Mouse (Mus musculus) hindbrain, postnatal 0 days (tissue): ENCODE results near the gene Defb26. TPM values are rescaled to one million over a fixed set of nuclear protein-coding genes. Genes with fewer than 3 reads are reported as not detected.

Source experiments
- ATAC-seq: fragments of 200-750 bp; cut with Nextera tagmentation; 2 replicates; pipeline ENCODE4 v1.8.0; 2017; ENCODE audit warnings: mild to moderate bottlenecking, moderate TSS enrichment, moderate library complexity
- DNase-seq: peaks from one replicate; pipeline ENCODE4 v3.0.0-alpha.2; 2015; ENCODE audit warnings: low spot score
- H3K27ac ChIP-seq: fragments of 300-500 bp; sonication (generic); 2 replicates; pipeline ENCODE4 v1.5.1; 2014; ENCODE audit warnings: mild to moderate bottlenecking
- H3K27me3 ChIP-seq: fragments of 300-500 bp; sonication (generic); 2 replicates; pipeline ENCODE4 v1.6.1; 2014; ENCODE audit warnings: low read length, mixed read lengths; ENCODE audit not compliant: insufficient read depth
- H3K36me3 ChIP-seq: fragments of 300-500 bp; sonication (generic); 2 replicates; pipeline ENCODE4 v1.6.1; 2014; ENCODE audit warnings: low read length, mixed read lengths; ENCODE audit not compliant: insufficient read depth
- H3K4me1 ChIP-seq: fragments of 300-500 bp; sonication (generic); 2 replicates; pipeline ENCODE4 v1.6.1; 2014; ENCODE audit warnings: antibody characterized with exemption, low read length, mixed read lengths; ENCODE audit not compliant: insufficient read depth
- H3K4me2 ChIP-seq: fragments of 300-500 bp; sonication (generic); 2 replicates; pipeline ENCODE4 v1.6.1; 2014; ENCODE audit warnings: low read depth, mild to moderate bottlenecking, low read length, moderate library complexity, mixed read lengths
- H3K4me3 ChIP-seq: fragments of 300-500 bp; sonication (generic); 2 replicates; pipeline ENCODE4 v1.5.1; 2014; ENCODE audit warnings: low read length
- H3K9ac ChIP-seq: fragments of 300-500 bp; sonication (generic); replicated peaks from 2 replicates; pipeline ENCODE4 v1.6.1; 2014; ENCODE audit warnings: mild to moderate bottlenecking, low read length, moderate library complexity, mixed read lengths
- H3K9me3 ChIP-seq: fragments of 300-500 bp; sonication (generic); 2 replicates; pipeline ENCODE4 v1.6.1; 2016; ENCODE audit warnings: low read length, mixed read lengths
- CTCF ChIP-seq: IDR thresholded peaks from 2 replicates; pipeline ENCODE4 v1.5.1; 2016; ENCODE audit warnings: antibody characterized with exemption, control low read depth, low read depth
- WGBS: fragments of 180-500 bp; shearing (Covaris S2); extraction: QIAGEN DNeasy Blood & Tissue Kit; methylation state at CpG from one replicate; pipeline ENCODE4 v1.1.7; 2014; 5-methylcytosine and 5-hydroxymethylcytosine counted together
- polyA plus RNA-seq: library from polyadenylated mRNA; unstranded; fragments of >200 nt; fragmentation: Nextera tagmentation; extraction: Ambion mirVana; gene quantifications from 2 replicates; pipeline ENCODE4 v1.2.1, GENCODE M21; 2015
- total RNA-seq: library from RNA; depleted of rRNA; stranded (reverse); fragments of >200 nt; gene quantifications from 2 replicates; pipeline ENCODE4 v1.2.3, GENCODE M21; 2014; rRNA removed

The Defb26 gene
- total and polyA plus RNA-seq, 2 experiments from 2014 or later: not detected

- TF ChIP-seq CTCF: peak; percentile 53
- no peaks in the 10 kb centered on the region for H3K36me3 ChIP-seq
- no peak overlapping the region for H3K9ac ChIP-seq
- 28% methylated on average over 3 of the region's 3 CpGs for WGBS
- no peak overlapping the region for H3K4me3 ChIP-seq
- no peak overlapping the region for H3K4me2 ChIP-seq
- peak; percentile 17 for DNase-seq
- no peak overlapping the region for H3K27ac ChIP-seq
- no peak for ATAC-seq
- no peaks in the 10 kb centered on the region for H3K9me3 ChIP-seq
- H3K4me1 ChIP-seq: no peaks in the 10 kb centered on the region
- H3K27me3 ChIP-seq: no peaks in the 10 kb centered on the region
Measured at GRCm38 (mm10) chr2:152472434-152472833, 39.1 kb downstream of the Defb26 start.

- Histone ChIP-seq H3K36me3 (no peaks in the 10 kb centered on the region), H3K4me2 (no peak overlapping the region), H3K9me3 (no peaks in the 10 kb centered on the region), H3K9ac (no peak overlapping the region), H3K4me1 (no peaks in the 10 kb centered on the region), H3K27ac (no peak overlapping the region), H3K27me3 (no peaks in the 10 kb centered on the region), H3K4me3 (no peak overlapping the region)
- peak; percentile 81 for TF ChIP-seq CTCF
- ATAC-seq: no peak
- peak; percentile 69 for DNase-seq
- 32% methylated on average over 7 of the region's 7 CpGs for WGBS
Measured at GRCm38 (mm10) chr2:152470973-152471372, 40.5 kb downstream of the Defb26 start.

DNA sequence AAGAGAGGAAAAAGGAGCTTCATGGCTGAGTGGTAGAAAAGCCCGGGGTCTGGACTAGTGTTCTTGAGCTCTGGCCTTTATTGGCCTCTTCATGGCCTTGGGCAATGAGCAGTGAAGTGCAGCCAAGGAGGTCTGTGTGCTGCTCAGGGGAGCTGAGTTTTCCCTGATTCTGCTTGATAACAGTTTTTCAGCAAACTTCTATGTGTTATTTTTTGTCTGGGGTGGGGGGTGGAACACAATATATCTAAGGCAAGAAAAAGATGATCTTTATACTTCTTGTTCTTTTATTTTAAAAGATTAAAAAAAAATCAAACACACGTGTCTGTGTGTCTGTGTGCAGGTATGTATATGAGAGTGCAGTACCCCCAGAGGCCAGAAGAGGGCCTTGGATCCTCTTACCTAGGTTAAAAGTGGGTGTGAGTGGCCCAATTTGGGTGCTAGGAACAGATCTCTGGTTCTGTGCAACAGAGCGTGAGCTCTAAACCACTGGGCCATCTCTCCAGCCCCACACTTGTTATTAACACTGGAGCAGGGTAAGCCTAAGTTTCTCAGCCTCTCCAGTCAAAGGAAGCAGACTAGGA is 46.8 kb downstream of the Defb26 start, which contains the start of gene Defb23:
Gene Defb23 (minus strand): TSS at position 51 of the 581 bp plus-strand sequence.
- Histone ChIP-seq H3K4me3 (no peak within 1 kb of the TSS), H3K36me3 (no peaks in the 10 kb centered on the region), H3K4me2 (no peak within 1 kb of the TSS), H3K27me3 (no peaks in the 10 kb centered on the region), H3K9me3 (no peaks in the 10 kb centered on the region), H3K27ac (no peak within 1 kb of the TSS), H3K4me1 (no peaks in the 10 kb centered on the region), H3K9ac (no peak within 1 kb of the TSS)
- ATAC-seq (no peak), DNase-seq (no peak)
- TF ChIP-seq CTCF: 0 out of 2 replicates have a peak, but pooled peaks have one; percentile 4
- 90% methylated on average over 3 of the region's 3 CpGs for WGBS

DNA sequence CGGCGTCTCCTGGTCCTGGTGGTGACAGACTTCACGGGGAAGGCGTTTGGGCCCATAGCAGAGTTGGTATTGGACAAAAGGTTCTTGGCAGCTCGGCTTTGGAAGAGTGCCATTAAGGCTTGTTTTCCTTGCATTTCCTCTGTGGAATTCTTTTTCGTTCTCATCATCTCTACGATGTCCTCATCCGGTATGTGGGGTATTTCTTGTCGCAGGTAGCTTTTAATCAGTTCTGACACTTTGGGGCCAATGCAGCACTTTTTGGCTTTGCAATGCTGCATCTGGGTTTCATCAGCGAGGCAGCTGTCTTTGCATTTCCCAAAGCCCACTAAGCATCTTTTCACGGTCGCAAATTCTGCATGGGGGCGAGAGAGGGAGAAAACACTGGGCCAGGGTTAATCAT is 52.3 kb downstream of the Defb26 start:
- TF ChIP-seq CTCF: no peak
- Histone ChIP-seq H3K4me3 (no peak overlapping the region), H3K27ac (no peak overlapping the region), H3K36me3 (no peaks in the 10 kb centered on the region), H3K27me3 (no peaks in the 10 kb centered on the region), H3K4me2 (no peak overlapping the region), H3K4me1 (no peaks in the 10 kb centered on the region), H3K9me3 (no peaks in the 10 kb centered on the region), H3K9ac (no peak overlapping the region)
- ATAC-seq (no peak), DNase-seq (peak; percentile 16)
- WGBS: 49% methylated on average over 13 of the region's 13 CpGs

Other genes with a start within 250 kb of the Defb26 start
- 44.5 and 48.8 TPM in 2 replicates for gene Tbc1d20, start 217.9 kb downstream of the Defb26 start, total RNA-seq
- 27.5 and 27.7 TPM in 2 replicates for gene Tbc1d20, start 217.9 kb downstream of the Defb26 start, polyA plus RNA-seq
- gene Rbck1, start 179.0 kb downstream of the Defb26 start, total RNA-seq: 119 and 135 TPM in 2 replicates
- 77.9 and 81.6 TPM in 2 replicates for gene Rbck1, start 179.0 kb downstream of the Defb26 start, polyA plus RNA-seq
- 2.5 and 4.2 TPM in 2 replicates for gene Trib3, start 167.7 kb downstream of the Defb26 start, total RNA-seq
- gene Trib3, start 167.7 kb downstream of the Defb26 start, polyA plus RNA-seq: 2.7 and 3.4 TPM in 2 replicates
- gene Nrsn2, start 135.1 kb downstream of the Defb26 start, total RNA-seq: 64.5 and 72.2 TPM in 2 replicates
- gene Nrsn2, start 135.1 kb downstream of the Defb26 start, polyA plus RNA-seq: 83.8 and 91.3 TPM in 2 replicates
- 49.7 and 50.2 TPM in 2 replicates for gene Sox12, start 113.6 kb downstream of the Defb26 start, total RNA-seq
- gene Sox12, start 113.6 kb downstream of the Defb26 start, polyA plus RNA-seq: 9.7 and 10.1 TPM in 2 replicates
- 17.4 TPM in 2 replicates for gene Zcchc3, start 96.7 kb downstream of the Defb26 start, total RNA-seq
- gene Zcchc3, start 96.7 kb downstream of the Defb26 start, polyA plus RNA-seq: 15.8 and 16.1 TPM in 2 replicates
- gene 6820408C15Rik, start 96.1 kb downstream of the Defb26 start, total RNA-seq: 2.3 and 3.9 TPM in 2 replicates
- 3.6 and 4.0 TPM in 2 replicates for gene 6820408C15Rik, start 96.1 kb downstream of the Defb26 start, polyA plus RNA-seq
- gene Defb23, start 47.1 kb downstream of the Defb26 start, total RNA-seq: not detected in 2 replicates
- not detected in 2 replicates for gene Defb23, start 47.1 kb downstream of the Defb26 start, polyA plus RNA-seq
- gene Defb20, start 34.6 kb downstream of the Defb26 start, total RNA-seq: not detected in 2 replicates
- gene Defb20, start 34.6 kb downstream of the Defb26 start, polyA plus RNA-seq: not detected in 2 replicates
- gene Defb22, start 21.6 kb downstream of the Defb26 start, total RNA-seq: not detected in 2 replicates
- not detected in 2 replicates for gene Defb22, start 21.6 kb downstream of the Defb26 start, polyA plus RNA-seq
- gene Defb28, start 6.6 kb upstream of the Defb26 start, total RNA-seq: not detected in 2 replicates
- not detected in 2 replicates for gene Defb28, start 6.6 kb upstream of the Defb26 start, polyA plus RNA-seq
- gene Defb29, start 28.4 kb upstream of the Defb26 start, total RNA-seq: not detected in 2 replicates
- gene Defb29, start 28.4 kb upstream of the Defb26 start, polyA plus RNA-seq: not detected in 2 replicates
- gene Gm17416, start 57.6 kb upstream of the Defb26 start, total RNA-seq: not detected in 2 replicates
- not detected in 2 replicates for gene Gm17416, start 57.6 kb upstream of the Defb26 start, polyA plus RNA-seq
- gene Defb21, start 61.1 kb upstream of the Defb26 start, total RNA-seq: not detected in 2 replicates
- gene Defb21, start 61.1 kb upstream of the Defb26 start, polyA plus RNA-seq: not detected in 2 replicates
- gene Defb19, start 68.6 kb upstream of the Defb26 start, total RNA-seq: not detected in 2 replicates
- not detected in 2 replicates for gene Defb19, start 68.6 kb upstream of the Defb26 start, polyA plus RNA-seq
- gene Defb45, start 87.7 kb upstream of the Defb26 start, total RNA-seq: not detected in 2 replicates
- gene Defb45, start 87.7 kb upstream of the Defb26 start, polyA plus RNA-seq: not detected in 2 replicates
- gene Defb36, start 92.6 kb upstream of the Defb26 start, total RNA-seq: not detected in 2 replicates
- gene Defb36, start 92.6 kb upstream of the Defb26 start, polyA plus RNA-seq: not detected in 2 replicates
- not detected in 2 replicates for gene Defb25, start 111.4 kb upstream of the Defb26 start, total RNA-seq
- gene Defb25, start 111.4 kb upstream of the Defb26 start, polyA plus RNA-seq: not detected in 2 replicates
- gene Rem1, start 115.3 kb upstream of the Defb26 start, total RNA-seq: 1.0 and 1.1 TPM in 2 replicates
- gene Rem1, start 115.3 kb upstream of the Defb26 start, polyA plus RNA-seq: 0.57 and 0.65 TPM in 2 replicates
- gene H13, start 157.8 kb upstream of the Defb26 start, total RNA-seq: 182 and 196 TPM in 2 replicates
- 162 and 163 TPM in 2 replicates for gene H13, start 157.8 kb upstream of the Defb26 start, polyA plus RNA-seq
- 9.0 and 14.0 TPM in 2 replicates for gene Mcts2, start 175.3 kb upstream of the Defb26 start, total RNA-seq
- gene Mcts2, start 175.3 kb upstream of the Defb26 start, polyA plus RNA-seq: 29.4 and 31.2 TPM in 2 replicates
- 142 and 198 TPM in 2 replicates for gene Id1, start 224.6 kb upstream of the Defb26 start, total RNA-seq
- gene Id1, start 224.6 kb upstream of the Defb26 start, polyA plus RNA-seq: 99.3 and 104 TPM in 2 replicates
- 2.1 and 7.1 TPM in 2 replicates for gene Cox4i2, start 242.5 kb upstream of the Defb26 start, total RNA-seq
- gene Cox4i2, start 242.5 kb upstream of the Defb26 start, polyA plus RNA-seq: 4.8 and 6.1 TPM in 2 replicates